Mouse (Mus musculus): ENCODE results near the gene Ropn1l. TPM values are rescaled to one million over a fixed set of nuclear protein-coding genes. Genes with fewer than 3 reads are reported as not detected.

The Ropn1l gene
- polyA plus RNA-seq, 1 experiment from 2014 or later = 2.1 TPM

DNA sequence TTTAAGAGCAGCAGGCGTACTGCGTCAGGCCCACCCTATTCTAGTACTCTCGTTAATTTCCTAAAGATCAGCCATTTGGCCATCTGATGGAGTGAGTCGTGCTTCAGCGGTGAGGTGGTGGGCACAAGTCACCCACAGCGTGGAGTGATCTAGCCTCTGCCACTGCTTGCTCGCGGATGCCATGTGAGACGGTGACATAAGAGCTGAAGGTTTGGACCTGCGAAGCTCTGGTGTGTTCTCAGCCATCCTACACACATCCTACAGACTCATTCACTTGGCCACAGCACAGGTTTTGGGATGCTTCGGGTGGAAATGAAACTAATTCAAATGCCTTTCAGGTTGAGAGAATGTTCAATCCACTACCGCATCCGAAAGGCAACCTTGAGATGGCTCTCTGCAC, 54.8 kb downstream of the Ropn1l start:
- Histone ChIP-seq H3K9ac (replicated peaks) (no peak overlapping the region), H3K4me1 (replicated peaks) (peaks cover 18% of the 10 kb centered on the region; the same call in 1 of the 2 replicates), H3K9me3 (no peaks in the 10 kb centered on the region), H3K4me2 (replicated peaks) (no peak overlapping the region), H3K27ac (no peak overlapping the region), H3K27me3 (no peaks in the 10 kb centered on the region), H3K36me3 (no peaks in the 10 kb centered on the region), H3K4me3 (replicated peaks) (no peak overlapping the region)
- 94% methylated on average over 13 of the region's 13 CpGs for WGBS
- no peak for ATAC-seq

DNA sequence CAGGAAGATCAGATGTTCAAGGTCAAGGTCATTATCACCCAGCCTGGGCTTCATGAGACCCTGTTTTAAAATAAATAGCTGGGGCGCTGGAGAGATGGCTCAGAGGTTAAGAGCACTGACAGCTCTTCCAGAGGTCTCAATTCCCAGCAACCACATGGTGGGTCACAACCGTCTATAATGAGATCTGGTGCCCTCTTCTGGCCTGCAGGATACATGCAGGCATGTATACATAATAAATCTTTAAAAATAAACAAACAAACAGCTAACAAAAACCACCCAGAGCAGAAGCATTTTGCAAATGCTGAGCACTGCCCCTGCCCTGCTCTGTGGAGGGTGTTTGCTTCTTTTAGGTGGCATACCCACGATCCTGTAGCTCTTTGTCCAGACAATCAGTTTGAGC, 56.2 kb downstream of the Ropn1l start:
- Histone ChIP-seq H3K27ac (no peak overlapping the region), H3K36me3 (no peaks in the 10 kb centered on the region), H3K9ac (replicated peaks) (no peak overlapping the region), H3K4me2 (replicated peaks) (no peak overlapping the region), H3K27me3 (no peaks in the 10 kb centered on the region), H3K4me3 (replicated peaks) (no peak overlapping the region), H3K4me1 (replicated peaks) (peaks cover 8% of the 10 kb centered on the region; the same call in 1 of the 2 replicates), H3K9me3 (no peaks in the 10 kb centered on the region)
- ATAC-seq = no peak
- 81% methylated on average over 3 of the region's 3 CpGs for WGBS

DNA sequence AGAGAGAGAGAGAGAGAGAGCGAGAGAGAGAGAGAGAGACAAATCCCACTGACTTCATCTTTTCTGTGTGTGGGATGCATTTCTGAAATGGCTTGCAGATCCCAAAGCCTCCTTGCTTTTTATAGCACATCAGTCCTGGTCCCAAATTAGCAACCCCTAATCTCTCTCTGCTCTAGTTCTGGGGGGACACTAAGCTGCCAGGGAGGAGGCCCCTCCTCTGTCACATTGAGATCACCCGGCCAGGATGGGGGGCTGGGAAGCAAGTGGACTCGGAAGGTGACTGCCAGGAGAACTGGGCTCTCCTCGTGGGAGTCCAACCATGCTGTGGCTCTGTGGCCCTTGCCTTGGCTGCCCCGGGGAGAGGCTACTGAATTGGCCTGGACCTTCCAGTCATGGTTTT, 56.8 kb downstream of the Ropn1l start:
- H3K9ac ChIP-seq (replicated peaks) = no peak overlapping the region
- H3K4me2 ChIP-seq (replicated peaks) = no peak overlapping the region
- no peak overlapping the region for H3K27ac ChIP-seq
- peaks cover 2% of the 10 kb centered on the region; the same call in 1 of the 2 replicates for H3K4me1 ChIP-seq (replicated peaks)
- no peak for ATAC-seq
- WGBS = 88% methylated on average over 5 of the region's 5 CpGs
- no peaks in the 10 kb centered on the region for H3K36me3 ChIP-seq
- H3K9me3 ChIP-seq = no peaks in the 10 kb centered on the region
- no peaks in the 10 kb centered on the region for H3K27me3 ChIP-seq
- no peak overlapping the region for H3K4me3 ChIP-seq (replicated peaks)

DNA sequence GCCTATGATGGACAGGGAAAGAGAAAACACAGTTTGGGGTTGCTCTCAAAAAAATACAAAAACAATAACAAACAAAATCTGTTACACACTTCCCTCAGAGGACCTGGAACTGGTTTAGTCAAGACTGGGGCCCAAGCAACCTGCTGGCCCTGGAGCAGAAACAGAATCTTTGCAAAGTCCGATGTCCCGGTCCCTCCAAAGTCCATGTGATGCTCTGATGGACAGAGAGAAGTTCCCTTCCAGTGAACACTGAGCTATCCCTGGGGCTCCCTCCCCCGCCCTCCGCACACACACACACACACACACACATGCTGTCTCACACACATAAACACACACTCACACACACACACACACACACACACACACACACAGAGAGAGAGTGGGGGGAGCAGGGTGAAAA, 57.6 kb downstream of the Ropn1l start:
- Histone ChIP-seq H3K9ac (replicated peaks) (no peak overlapping the region), H3K27me3 (no peaks in the 10 kb centered on the region), H3K9me3 (no peaks in the 10 kb centered on the region), H3K4me2 (replicated peaks) (no peak overlapping the region), H3K4me1 (replicated peaks) (no peaks in the 10 kb centered on the region), H3K36me3 (no peaks in the 10 kb centered on the region), H3K27ac (no peak overlapping the region), H3K4me3 (replicated peaks) (no peak overlapping the region)
- ATAC-seq = no peak
- 94% methylated on average over 4 of the region's 4 CpGs for WGBS

DNA sequence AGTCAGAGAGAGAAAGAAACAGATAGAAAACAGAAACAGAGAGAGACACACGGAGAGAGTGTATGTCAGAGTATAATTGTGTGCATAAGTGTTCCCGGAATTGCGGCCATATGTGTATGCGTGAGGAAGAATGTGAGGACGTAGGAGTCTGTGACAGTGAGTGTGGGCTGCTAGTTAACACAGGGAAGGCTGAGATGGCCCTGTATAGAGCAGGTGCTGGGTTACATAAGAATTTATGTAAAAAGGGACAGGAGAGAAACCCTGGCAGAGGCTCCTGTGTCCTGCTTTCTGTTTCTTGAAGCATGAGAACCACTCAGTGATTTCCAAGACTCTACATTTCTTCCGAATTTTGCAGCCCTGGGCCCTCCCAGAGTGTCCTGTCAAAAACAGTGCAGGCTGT, 60.1 kb downstream of the Ropn1l start:
- no peak for ATAC-seq
- Histone ChIP-seq H3K4me1 (replicated peaks) (no peaks in the 10 kb centered on the region), H3K4me2 (replicated peaks) (no peak overlapping the region), H3K27me3 (no peaks in the 10 kb centered on the region), H3K9me3 (no peaks in the 10 kb centered on the region), H3K4me3 (replicated peaks) (no peak overlapping the region), H3K36me3 (no peaks in the 10 kb centered on the region), H3K9ac (replicated peaks) (no peak overlapping the region), H3K27ac (no peak overlapping the region)
- 87% methylated on average over 6 of the region's 6 CpGs for WGBS

DNA sequence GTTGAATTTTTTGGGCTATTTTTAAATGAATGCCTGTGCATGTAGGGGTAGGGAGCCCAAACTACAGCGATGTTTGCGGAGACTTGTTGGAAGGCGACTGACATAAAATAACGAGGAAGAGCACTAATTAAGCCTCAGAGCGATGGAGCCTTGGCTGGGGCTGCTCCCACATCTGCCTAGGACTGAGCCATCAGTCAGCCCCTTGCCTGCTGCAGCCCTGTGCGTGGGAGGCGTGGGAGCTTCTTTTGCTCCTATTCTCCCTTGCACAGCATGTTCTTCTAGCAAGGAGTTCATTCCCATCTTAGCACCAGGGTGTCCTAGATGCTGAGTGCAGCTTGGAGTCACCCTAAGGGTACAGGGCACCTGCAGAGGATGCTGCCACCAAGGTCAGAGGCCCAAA, 60.8 kb downstream of the Ropn1l start:
- Histone ChIP-seq H3K36me3 (no peaks in the 10 kb centered on the region), H3K4me1 (replicated peaks) (no peaks in the 10 kb centered on the region), H3K4me2 (replicated peaks) (no peak overlapping the region), H3K9ac (replicated peaks) (no peak overlapping the region), H3K27me3 (no peaks in the 10 kb centered on the region), H3K9me3 (no peaks in the 10 kb centered on the region), H3K4me3 (replicated peaks) (no peak overlapping the region), H3K27ac (no peak overlapping the region)
- no peak for ATAC-seq
- WGBS = 85% methylated on average over 7 of the region's 7 CpGs

DNA sequence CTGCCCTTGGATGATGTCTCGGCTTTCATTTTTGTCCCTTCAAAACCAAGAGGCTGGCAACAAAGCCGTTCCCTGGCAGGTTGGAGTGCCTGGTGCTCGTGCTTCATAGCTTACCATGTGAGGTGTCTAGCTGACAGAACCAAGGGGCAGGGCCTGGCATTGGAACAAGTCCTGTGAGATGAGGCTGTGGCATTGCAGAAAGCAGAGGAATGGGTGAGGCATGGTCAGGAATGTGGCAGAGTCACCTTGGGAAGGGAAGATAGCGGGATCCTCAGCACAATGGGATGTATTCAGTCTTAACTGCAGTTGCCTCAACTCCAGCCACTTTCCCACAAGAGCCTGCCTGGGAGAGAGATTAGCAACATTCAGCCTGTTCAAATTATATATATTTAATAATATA, 61.4 kb downstream of the Ropn1l start:
- no peaks in the 10 kb centered on the region for H3K4me1 ChIP-seq (replicated peaks)
- 87% methylated on average over 4 of the region's 4 CpGs for WGBS
- H3K27me3 ChIP-seq = no peaks in the 10 kb centered on the region
- no peaks in the 10 kb centered on the region for H3K36me3 ChIP-seq
- no peak overlapping the region for H3K27ac ChIP-seq
- H3K9me3 ChIP-seq = peaks cover 4% of the 10 kb centered on the region; the same call in 1 of the 2 replicates
- no peak overlapping the region for H3K4me3 ChIP-seq (replicated peaks)
- no peak overlapping the region for H3K4me2 ChIP-seq (replicated peaks)
- no peak overlapping the region for H3K9ac ChIP-seq (replicated peaks)
- ATAC-seq = no peak

Other genes with a start within 250 kb of the Ropn1l start
- 30.6 and 31.1 TPM in 2 replicates for gene Dap, start 229.4 kb downstream of the Ropn1l start, polyA plus RNA-seq (2015; fragmentation: Nextera tagmentation; extraction: Ambion mirVana)
- 0.64 and 0.86 TPM in 2 replicates for gene Ankrd33b, start 86.0 kb downstream of the Ropn1l start, polyA plus RNA-seq (2015; fragmentation: Nextera tagmentation; extraction: Ambion mirVana)
- gene March6, start 77.3 kb upstream of the Ropn1l start, polyA plus RNA-seq (2015; fragmentation: Nextera tagmentation; extraction: Ambion mirVana) = 75.0 and 78.6 TPM in 2 replicates
- gene Cmbl, start 111.7 kb upstream of the Ropn1l start, polyA plus RNA-seq (2015; fragmentation: Nextera tagmentation; extraction: Ambion mirVana) = 3.1 and 4.0 TPM in 2 replicates
- gene Cct5, start 148.1 kb upstream of the Ropn1l start, polyA plus RNA-seq (2015; fragmentation: Nextera tagmentation; extraction: Ambion mirVana) = 540 and 561 TPM in 2 replicates
- 11.0 and 11.6 TPM in 2 replicates for gene Fam173b, start 148.1 kb upstream of the Ropn1l start, polyA plus RNA-seq (2015; fragmentation: Nextera tagmentation; extraction: Ambion mirVana)

All from midbrain, embryonic 13.5 days (tissue).